Mouse (Mus musculus) MEL (cell line): ENCODE measurements at regions not wholly inside any gene's neighbourhood (a gene's known extent, or its start where the extent isn't known, plus 50 kb on each side); places are given as distances from the start of the nearest gene placed in this dataset.
A peak's percentile ranks its signal among the peaks of the same experiment; 100 is the strongest.

Source experiments
- DNase-seq: peaks from one replicate; pipeline ENCODE4 v3.0.0; 2011; ENCODE audit warnings: low read depth, low spot score
- H3K27ac ChIP-seq: 2 replicates; pipeline ENCODE4 v1.5.1; 2012; ENCODE audit warnings: low read depth, mild to moderate bottlenecking, control low read depth, low read length, moderate library complexity; ENCODE audit not compliant: control insufficient read depth
- H3K27me3 ChIP-seq, 2 experiments: fragments of 150-350 bp in 1 of 2; sonication (generic) in 1 of 2; 2 replicates each; pipeline ENCODE4 v1.6.1; 2012; ENCODE audit warnings: low read length in 2 of 2, mild to moderate bottlenecking in 2 of 2, improper control_type of control experiment in 1 of 2, moderate library complexity in 1 of 2; ENCODE audit not compliant: insufficient read depth in 2 of 2, control insufficient read depth in 1 of 2
- H3K36me3 ChIP-seq, 2 experiments: 2 replicates each; pipeline ENCODE4 v1.6.1; 2012 to 2014; ENCODE audit warnings: low read length in 2 of 2, improper control_type of control experiment in 1 of 2, inconsistent platforms in 1 of 2, mild to moderate bottlenecking in 1 of 2; ENCODE audit not compliant: insufficient read depth in 2 of 2, control insufficient read depth in 1 of 2
- H3K4me1 ChIP-seq, 2 experiments: fragments of 150-350 bp in 1 of 2; sonication (generic) in 1 of 2; 2 replicates each; pipeline ENCODE4 v1.6.1; 2012; ENCODE audit warnings: low read length in 2 of 2, improper control_type of control experiment in 1 of 2, mild to moderate bottlenecking in 1 of 2; ENCODE audit not compliant: insufficient read depth in 2 of 2, control insufficient read depth in 1 of 2
- H3K4me3 ChIP-seq, 2 experiments: fragments of 150-350 bp in 1 of 2; sonication (generic) in 1 of 2; 2 replicates each; pipeline ENCODE4 v1.5.1; 2012; ENCODE audit warnings: low read depth in 2 of 2, low read length in 2 of 2, mild to moderate bottlenecking in 2 of 2, moderate library complexity in 2 of 2, control low read depth in 1 of 2, improper control_type of control experiment in 1 of 2; ENCODE audit not compliant: control insufficient read depth in 1 of 2, insufficient read depth in 1 of 2
- H3K79me2 ChIP-seq: 2 replicates; pipeline ENCODE4 v1.6.1; 2012; ENCODE audit warnings: mild to moderate bottlenecking, low read length, moderate library complexity; ENCODE audit not compliant: control insufficient read depth, poor library complexity, insufficient read depth
- H3K9ac ChIP-seq: 2 replicates; pipeline ENCODE4 v1.6.1; 2012; ENCODE audit warnings: low read depth, mild to moderate bottlenecking, control low read depth, low read length, moderate library complexity; ENCODE audit not compliant: control insufficient read depth, poor library complexity, severe bottlenecking
- H3K9me3 ChIP-seq: fragments of 150-350 bp; sonication (generic); replicated peaks from 2 replicates; pipeline ENCODE4 v1.6.1; 2012; ENCODE audit warnings: mild to moderate bottlenecking, low read length, improper control_type of control experiment, moderate library complexity; ENCODE audit not compliant: insufficient read depth
- BHLHE40 ChIP-seq: IDR thresholded peaks from 2 replicates; pipeline ENCODE4 v1.6.1; 2012; ENCODE audit warnings: low read depth, mild to moderate bottlenecking, inconsistent platforms, low read length, improper control_type of control experiment, borderline replicate concordance
- CTCF ChIP-seq, 3 experiments: IDR thresholded peaks in 2 of 3; conservative IDR thresholded peaks in 1 of 3; 2 replicates each; pipeline ENCODE4 v1.5.1; 2011 to 2012; ENCODE audit warnings: low read length in 3 of 3, low read depth in 2 of 3, mild to moderate bottlenecking in 2 of 3, improper control_type of control experiment in 1 of 3, inconsistent platforms in 1 of 3, mixed read lengths in 1 of 3, moderate library complexity in 1 of 3; ENCODE audit not compliant: control insufficient read depth in 1 of 3, insufficient read depth in 1 of 3, poor library complexity in 1 of 3, severe bottlenecking in 1 of 3
- E2F4 ChIP-seq: IDR thresholded peaks from 2 replicates; pipeline ENCODE4 v1.6.1; 2011; ENCODE audit warnings: low read depth, low read length, improper control_type of control experiment, borderline replicate concordance
- GATA1 ChIP-seq: IDR thresholded peaks from 2 replicates; pipeline ENCODE4 v1.6.1; 2011; ENCODE audit warnings: low read depth, low read length, improper control_type of control experiment
- KAT2A ChIP-seq: conservative IDR thresholded peaks from 2 replicates; pipeline ENCODE4 v1.6.1; 2012; ENCODE audit warnings: low read depth, low read length, improper control_type of control experiment, inconsistent platforms
- MAFK ChIP-seq: IDR thresholded peaks from 2 replicates; pipeline ENCODE4 v1.6.1; 2011; ENCODE audit warnings: low read depth, mild to moderate bottlenecking, low read length, improper control_type of control experiment, borderline replicate concordance
- MAX ChIP-seq: IDR thresholded peaks from 2 replicates; pipeline ENCODE4 v1.6.1; 2011; ENCODE audit warnings: low read length, improper control_type of control experiment
- MAZ ChIP-seq: IDR thresholded peaks from 2 replicates; pipeline ENCODE4 v1.6.1; 2012; ENCODE audit warnings: low read depth, mild to moderate bottlenecking, inconsistent platforms, low read length, improper control_type of control experiment
- MEF2A ChIP-seq: IDR thresholded peaks from 2 replicates; pipeline ENCODE4 v1.6.1; 2014; ENCODE audit warnings: low read depth, mild to moderate bottlenecking, inconsistent platforms, low read length, improper control_type of control experiment; ENCODE audit not compliant: poor library complexity, insufficient replicate concordance, severe bottlenecking; ENCODE audit errors: extremely low read depth
- MXI1 ChIP-seq: IDR thresholded peaks from 2 replicates; pipeline ENCODE4 v1.6.1; 2011; ENCODE audit warnings: mild to moderate bottlenecking, low read depth, low read length, improper control_type of control experiment
- MYC ChIP-seq: IDR thresholded peaks from 2 replicates; pipeline ENCODE4 v1.6.1; 2011; ENCODE audit warnings: low read depth, mild to moderate bottlenecking, low read length, improper control_type of control experiment, moderate library complexity
- NELFE ChIP-seq: IDR thresholded peaks from 2 replicates; pipeline ENCODE4 v1.6.1; 2011; ENCODE audit warnings: low read depth, low read length, improper control_type of control experiment
- POLR2AphosphoS2 ChIP-seq: IDR thresholded peaks from 2 replicates; pipeline ENCODE4 v1.6.1; 2011; ENCODE audit warnings: low read length, improper control_type of control experiment
- RAD21 ChIP-seq: IDR thresholded peaks from 2 replicates; pipeline ENCODE4 v1.6.1; 2011; ENCODE audit warnings: mild to moderate bottlenecking, low read depth, low read length, improper control_type of control experiment
- RCOR1 ChIP-seq: IDR thresholded peaks from 2 replicates; pipeline ENCODE4 v1.6.1; 2012; ENCODE audit warnings: low read depth, mild to moderate bottlenecking, inconsistent platforms, low read length, improper control_type of control experiment
- SIN3A ChIP-seq: IDR thresholded peaks from 2 replicates; pipeline ENCODE4 v1.6.1; 2012; ENCODE audit warnings: low read length, improper control_type of control experiment, inconsistent platforms
- SMC3 ChIP-seq: IDR thresholded peaks from 2 replicates; pipeline ENCODE4 v1.6.1; 2011; ENCODE audit warnings: low read depth, low read length, improper control_type of control experiment
- ZC3H11A ChIP-seq: IDR thresholded peaks from 2 replicates; pipeline ENCODE4 v1.6.1; 2012; ENCODE audit warnings: low read depth, mild to moderate bottlenecking, inconsistent platforms, low read length, improper control_type of control experiment
- ZMIZ1 ChIP-seq: IDR thresholded peaks from 2 replicates; pipeline ENCODE4 v1.6.1; 2012; ENCODE audit warnings: low read depth, mild to moderate bottlenecking, inconsistent platforms, low read length, improper control_type of control experiment, moderate library complexity

DNA sequence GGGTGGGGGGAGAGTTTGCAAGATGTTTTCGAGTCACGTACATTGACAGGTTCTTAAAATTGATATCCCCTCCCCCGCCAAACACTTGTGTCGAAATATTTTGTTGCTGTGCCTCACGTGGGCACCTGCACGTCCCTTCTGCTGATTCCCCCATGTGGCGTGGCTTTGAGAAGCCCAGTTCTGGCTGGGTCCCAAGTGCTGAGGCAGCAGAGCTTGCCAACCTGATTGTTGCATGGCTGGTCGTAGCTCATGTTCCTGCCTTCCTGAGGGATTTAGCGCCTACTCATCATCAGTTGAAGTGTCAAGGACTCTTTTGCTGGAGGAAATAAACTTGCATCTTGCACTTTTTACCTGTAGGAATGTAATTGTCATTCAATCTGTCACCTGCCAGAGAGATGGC lies 137.8 kb downstream of the Tfcp2l1 start:
- H3K9me3 ChIP-seq: no peaks in the 10 kb centered on the region
- no peaks in the 10 kb centered on the region for H3K27me3 ChIP-seq
- no peak overlapping the region for H3K9ac ChIP-seq
- H3K4me3 ChIP-seq: no peak overlapping the region
- H3K36me3 ChIP-seq: no peaks in the 10 kb centered on the region
- no peak for DNase-seq
- no peaks in the 10 kb centered on the region for H3K4me1 ChIP-seq
- no peak overlapping the region for H3K27ac ChIP-seq
- TF ChIP-seq MAFK (no peak), MAZ (no peak), RCOR1 (no peak), MXI1 (no peak), MAX (no peak), MEF2A (no peak), ZC3H11A (no peak), BHLHE40 (no peak), ZMIZ1 (no peak), GATA1 (no peak), NELFE (no peak)
- no peaks in the 10 kb centered on the region for H3K79me2 ChIP-seq

GRCm38 (mm10) chr1:118768831-118769230 lies 141.1 kb downstream of the Tfcp2l1 start:
- H3K9me3 ChIP-seq: no peaks in the 10 kb centered on the region
- DNase-seq: peak; percentile 39
- TF ChIP-seq ZC3H11A (peak; percentile 52), SMC3 (peak; percentile 66), MAZ (no peak), CTCF (IDR thresholded peaks at IDR 0.05 in 2 of 3, conservative IDR thresholded peaks at IDR 0.05 in 1 of 3; ENCODE audit: control insufficient read depth in 1 of 3, insufficient read depth in 1 of 3, low read depth in 2 of 3, low read length in 3 of 3, poor library complexity in 1 of 3, severe bottlenecking in 1 of 3) (peak; percentile 30 to 69 (median 46); a peak in 5 of 6 replicates), RAD21 (peak; percentile 78), MYC (no peak), MAFK (no peak), GATA1 (no peak), SIN3A (no peak), KAT2A (no peak), POLR2AphosphoS2 (no peak), E2F4 (no peak)
- TF ChIP-seq, all 39 proteins: peak for 4

More at GRCm38 (mm10) chr1:118768831-118769230, 141.1 kb downstream of the Tfcp2l1 start:
- H3K27me3 ChIP-seq: no peaks in the 10 kb centered on the region
- no peaks in the 10 kb centered on the region for H3K4me1 ChIP-seq
- H3K4me3 ChIP-seq: no peak overlapping the region
- no peak overlapping the region for H3K27ac ChIP-seq
- no peaks in the 10 kb centered on the region for H3K79me2 ChIP-seq
- H3K36me3 ChIP-seq: no peaks in the 10 kb centered on the region
- no peak overlapping the region for H3K9ac ChIP-seq
